Mouse (Mus musculus) erythroblast, adult 5-6 weeks (primary cell): ENCODE data around the gene Asb4. TPM values are rescaled to one million over a fixed set of nuclear protein-coding genes. Genes with fewer than 3 reads are reported as not detected.
A peak's percentile ranks its signal among the peaks of the same experiment; 100 is the strongest.

Experiments used
- ATAC-seq: replicated peaks from 2 replicates; pipeline ENCODE4 v1.8.0; 2016; ENCODE audit warnings: moderate number of reproducible peaks, mild to moderate bottlenecking, moderate TSS enrichment, inconsistent platforms; ENCODE audit not compliant: poor library complexity, low FRiP score, severe bottlenecking
- total RNA-seq, 2 experiments: library from RNA; stranded (forward) in 1 of 2; stranded (reverse) in 1 of 2; fragments of 150-400 nt in 1 of 2; fragments of 200-764, 138-1000 nt in 1 of 2; gene quantifications; 2 replicates each; pipeline versions ENCODE4 v1.2.3 to v1.2.4; 2015 to 2017; ENCODE audit warnings: low replicate concordance in 2 of 2

The Asb4 gene
- total RNA-seq, 2 experiments from 2014 or later: not detected

DNA sequence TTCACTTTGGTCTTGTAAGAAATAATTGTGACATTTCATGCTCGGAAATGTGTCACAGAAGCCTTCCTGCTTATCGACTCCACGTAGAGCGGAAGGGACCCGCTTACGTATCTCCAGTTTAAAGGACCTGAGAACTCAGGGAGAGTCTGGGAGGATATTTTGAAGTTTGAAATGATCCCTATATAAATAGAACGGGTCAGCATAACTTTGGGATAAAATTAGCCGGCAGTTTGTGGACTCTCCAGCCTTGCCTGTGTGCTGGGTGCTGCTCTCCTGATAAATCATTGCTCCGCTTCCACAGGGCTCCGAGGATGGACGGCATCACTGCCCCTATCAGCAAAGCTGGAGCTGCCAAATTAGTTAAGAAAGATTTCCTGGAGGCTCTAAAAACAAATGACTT, 7.1 kb downstream of the Asb4 start:
- no peak for ATAC-seq

DNA sequence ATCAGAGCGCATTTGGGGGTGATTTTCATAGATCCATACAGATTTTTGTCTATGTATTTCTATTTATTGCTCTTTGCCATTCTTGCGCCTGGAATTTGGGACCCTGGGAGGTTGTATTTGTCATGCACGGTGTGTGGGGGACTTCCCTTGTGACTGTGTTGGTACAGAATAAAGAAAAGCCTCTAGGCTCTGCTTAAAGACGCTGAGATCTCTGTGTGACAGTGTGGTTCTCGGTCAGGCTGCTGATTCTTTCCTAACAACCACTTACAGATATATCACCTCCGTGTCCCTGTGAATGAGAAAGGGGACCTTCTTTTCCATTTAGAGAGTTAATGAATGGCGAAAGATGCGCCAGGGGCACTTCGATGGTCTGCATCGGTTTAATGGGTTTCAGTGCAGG, 7.8 kb downstream of the Asb4 start:
- ATAC-seq: no peak

- ATAC-seq: no peak
These were observed 11.8 kb downstream of the Asb4 start for GRCm38 (mm10) chr6:5394971-5395370.

DNA sequence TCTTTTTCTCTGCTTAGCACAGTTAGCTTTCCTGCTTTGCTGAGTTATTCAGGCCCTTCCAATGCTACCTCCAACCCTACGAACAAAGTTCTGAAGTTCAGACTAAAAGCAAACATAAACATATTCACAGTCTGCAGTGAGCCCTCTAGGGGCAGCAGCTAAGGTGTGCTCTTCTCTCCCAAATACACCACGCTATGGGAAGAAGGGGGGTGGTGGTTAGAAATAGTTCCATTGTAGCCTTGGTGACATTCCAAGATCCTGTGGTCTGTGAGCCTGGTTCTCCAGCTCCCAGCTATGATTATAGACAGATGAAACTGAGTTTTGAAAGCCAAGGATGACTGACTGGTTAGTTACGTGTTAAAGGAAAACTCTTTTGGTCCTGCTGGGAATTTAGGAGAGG, 13.6 kb downstream of the Asb4 start:
- no peak for ATAC-seq

- ATAC-seq: no peak; the same call in 1 of the 2 replicates
These were observed 18.2 kb downstream of the Asb4 start for GRCm38 (mm10) chr6:5401394-5401793.

DNA sequence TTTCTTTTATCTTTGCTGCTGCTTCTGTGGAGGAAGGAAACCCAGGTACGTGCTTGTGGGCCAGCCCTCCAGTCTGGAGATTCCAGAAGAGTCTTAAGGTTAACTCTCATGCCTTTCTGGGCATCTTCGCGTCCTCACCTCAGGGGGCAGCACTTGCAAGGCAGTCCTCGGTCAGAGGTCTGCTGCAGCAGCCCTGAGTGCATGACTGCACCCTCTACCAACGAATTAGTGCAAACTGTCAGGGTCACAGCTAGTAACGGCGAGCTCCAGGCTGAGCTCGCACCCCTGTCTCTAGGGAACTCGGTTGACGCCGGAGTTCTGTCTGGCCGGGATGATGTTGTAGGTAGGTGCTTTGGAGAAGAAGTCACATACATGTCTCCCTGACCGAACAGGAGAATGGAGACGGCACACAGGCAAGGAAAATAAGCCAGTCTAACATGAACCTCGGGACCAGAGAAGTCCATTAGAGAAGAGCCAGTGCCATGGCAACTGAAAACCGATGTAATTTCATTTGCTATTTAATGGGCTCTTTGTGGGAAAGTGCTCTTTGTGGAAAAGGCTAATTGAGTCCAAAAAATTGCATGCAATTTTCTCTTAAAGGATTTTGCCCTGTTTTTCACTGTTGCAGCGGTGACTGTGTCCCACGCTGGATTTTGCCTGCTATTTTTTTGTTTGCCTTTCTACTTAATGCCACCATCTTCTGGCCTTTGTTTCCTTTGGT, 20.1 kb downstream of the Asb4 start:
- no peak for ATAC-seq

DNA sequence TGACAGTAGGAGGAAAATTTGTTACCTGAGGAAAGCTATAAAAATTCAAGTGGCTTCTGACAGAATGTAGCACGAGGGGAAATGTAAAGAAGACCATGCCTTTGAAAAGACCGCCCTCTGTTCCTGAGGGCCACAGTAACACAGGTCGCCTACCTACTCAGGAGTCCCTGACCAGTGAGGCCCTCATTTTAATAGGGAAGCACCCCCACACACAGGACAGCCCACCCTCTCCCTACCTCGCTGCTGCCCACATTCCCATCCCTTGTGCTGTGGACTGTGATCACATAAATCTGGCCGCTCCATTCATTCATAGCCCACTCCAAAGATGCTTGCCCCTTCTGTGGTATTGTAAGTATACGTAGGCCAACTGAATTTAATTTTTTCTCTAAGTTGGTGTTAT, 20.8 kb downstream of the Asb4 start:
- no peak for ATAC-seq

- no peak for ATAC-seq
These were observed 25.4 kb downstream of the Asb4 start for GRCm38 (mm10) chr6:5408451-5409177.

DNA sequence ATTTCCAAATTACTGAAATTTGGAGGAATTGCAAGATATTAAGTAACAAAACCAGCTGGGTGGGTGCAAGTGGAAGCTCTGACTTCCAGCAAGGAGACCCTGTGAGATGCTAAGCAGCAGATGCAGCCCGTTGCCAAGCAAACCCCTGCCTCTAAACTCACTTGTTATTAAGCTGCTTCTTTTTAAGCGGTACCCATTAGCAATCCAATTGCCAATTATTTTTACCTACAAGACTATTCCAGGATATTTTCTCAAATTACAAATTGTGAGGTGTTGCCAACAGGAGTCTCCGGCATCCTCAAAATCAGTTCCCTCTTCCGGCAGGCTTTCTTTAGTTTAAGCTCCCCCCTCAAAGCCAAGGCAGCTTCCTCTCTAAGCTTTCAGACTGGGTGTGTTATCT, 26.5 kb downstream of the Asb4 start:
- ATAC-seq: no peak

- peak; percentile 80 for ATAC-seq
These were observed 27.7 kb downstream of the Asb4 start for GRCm38 (mm10) chr6:5410697-5411391.

DNA sequence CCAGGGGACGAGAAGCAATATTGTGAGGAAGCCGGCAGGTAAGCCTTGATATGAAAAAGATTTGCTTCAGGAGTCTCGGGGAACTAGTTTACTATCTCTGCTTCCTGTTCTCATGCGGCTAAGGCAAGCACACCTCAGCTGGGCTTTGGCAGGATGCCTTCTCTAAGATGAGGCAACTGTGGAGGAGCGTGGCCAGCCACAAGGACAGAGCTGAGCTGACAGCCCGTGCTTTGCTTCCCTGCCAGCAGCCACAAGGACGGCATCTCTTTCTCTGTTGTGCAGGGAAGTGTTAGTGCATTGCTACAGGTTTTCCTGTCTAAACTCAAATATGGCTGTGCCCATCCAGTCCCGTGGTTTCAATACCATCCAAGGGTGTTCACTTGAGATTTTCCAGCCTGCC, 30.1 kb downstream of the Asb4 start:
- ATAC-seq: no peak

DNA sequence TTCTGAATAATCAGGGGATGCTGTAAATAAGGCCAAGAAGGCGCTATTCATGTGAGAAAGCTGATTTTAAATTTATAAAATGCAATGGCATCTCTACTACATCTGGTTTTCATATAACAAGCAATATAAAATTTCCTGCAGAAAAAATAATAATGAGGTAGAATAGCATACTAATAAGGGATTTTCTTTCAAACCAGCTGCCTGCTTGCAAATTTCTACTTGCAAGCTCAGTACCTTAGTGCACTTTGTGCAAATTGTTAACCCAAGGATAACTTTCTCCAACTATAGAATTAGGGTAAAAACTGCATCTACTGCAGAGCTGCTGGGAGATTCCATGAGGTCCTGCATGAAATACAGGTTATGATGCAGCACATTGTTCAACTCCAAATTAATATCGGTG, 38.3 kb downstream of the Asb4 start:
- no peak for ATAC-seq

DNA sequence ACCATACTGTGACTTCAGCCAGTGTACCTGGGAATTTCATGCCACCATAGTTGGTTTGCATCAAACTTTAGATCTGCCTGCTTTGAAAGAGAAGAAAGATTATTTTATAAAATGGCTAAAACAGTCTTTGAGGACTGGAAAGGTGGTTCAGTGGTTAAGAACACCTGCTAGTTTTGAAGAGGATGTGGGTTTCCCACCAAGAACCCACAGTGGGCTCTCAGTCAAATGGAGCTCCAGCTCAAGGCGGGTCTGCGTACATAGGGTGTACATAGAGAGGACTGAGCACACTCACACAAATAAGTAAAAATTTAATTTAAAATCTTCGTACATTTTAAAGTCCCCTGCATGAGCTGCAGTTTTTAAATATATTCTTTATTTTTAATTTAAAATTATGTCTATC, 39.2 kb downstream of the Asb4 start:
- ATAC-seq: no peak

DNA sequence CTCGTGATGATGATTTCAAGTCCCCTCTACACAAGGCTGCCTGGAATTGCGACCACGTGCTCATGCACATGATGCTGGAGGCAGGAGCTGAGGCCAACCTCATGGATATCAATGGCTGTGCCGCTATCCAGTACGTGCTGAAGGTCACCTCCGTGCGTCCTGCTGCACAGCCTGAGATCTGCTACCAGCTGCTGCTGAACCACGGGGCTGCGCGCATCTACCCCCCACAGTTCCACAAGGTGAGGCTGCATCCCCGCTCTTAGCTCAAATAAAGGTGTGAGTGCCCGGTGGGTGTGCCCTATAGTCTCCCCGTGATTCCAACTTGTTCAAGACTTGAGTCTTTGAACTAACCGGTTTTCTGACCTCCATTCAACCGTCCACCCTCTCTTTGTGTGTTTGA, 40.4 kb downstream of the Asb4 start:
- no peak for ATAC-seq

- ATAC-seq: no peak
These were observed 43.8 kb downstream of the Asb4 start for GRCm38 (mm10) chr6:5427033-5427432.

- ATAC-seq: no peak
These were observed 46.4 kb downstream of the Asb4 start for GRCm38 (mm10) chr6:5429562-5429961.

- ATAC-seq: no peak
These were observed 46.9 kb downstream of the Asb4 start for GRCm38 (mm10) chr6:5429982-5430550.

DNA sequence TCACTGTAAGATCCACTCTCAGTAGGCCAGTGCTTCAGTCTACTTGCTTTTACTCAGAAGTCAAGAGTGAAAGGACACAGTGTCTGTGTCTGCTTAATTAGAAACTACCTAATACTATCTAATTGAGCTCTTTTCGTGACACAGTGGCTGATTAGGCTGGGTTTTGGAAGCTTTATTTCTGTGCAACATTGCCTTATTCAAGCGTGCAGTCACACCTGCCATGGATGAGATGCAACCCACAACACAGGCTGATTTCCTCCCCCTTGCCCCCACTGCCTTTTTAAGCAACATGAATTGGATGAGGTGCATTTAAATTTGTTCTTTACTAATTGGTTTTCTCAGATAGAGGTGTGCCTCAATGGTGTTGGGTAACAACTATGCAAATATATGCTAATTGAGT, 50.7 kb downstream of the Asb4 start:
- ATAC-seq: no peak

GRCm38 (mm10) chr6:5437757-5438156, 54.6 kb downstream of the Asb4 start:
- ATAC-seq: no peak

DNA sequence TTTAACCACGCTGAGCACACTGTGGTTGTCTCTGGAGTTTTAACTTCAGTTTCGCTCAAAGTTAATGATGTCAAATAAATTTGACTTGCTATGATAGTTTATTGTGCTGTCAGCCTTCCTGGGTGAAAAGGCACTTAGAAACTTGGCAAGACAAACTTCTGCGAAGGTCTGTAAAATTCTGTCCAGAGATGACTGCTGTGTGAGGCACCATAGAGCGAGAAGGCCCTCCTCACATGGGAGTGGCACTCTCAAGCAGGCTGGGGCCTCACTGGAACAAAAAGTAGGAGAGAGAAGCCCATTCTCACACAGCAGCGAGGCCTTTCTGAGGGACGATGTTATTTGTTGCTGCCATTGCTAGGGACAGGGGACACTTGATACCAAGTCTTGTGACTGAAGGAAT, 58.0 kb downstream of the Asb4 start:
- ATAC-seq: no peak
